Mouse (Mus musculus) central nervous system, embryonic 18 days (tissue): Measurements from ENCODE around the gene Zfp217. TPM values are rescaled to one million over a fixed set of nuclear protein-coding genes. Genes with fewer than 3 reads are reported as not detected.

Experiments used
- polyA plus RNA-seq: library from polyadenylated mRNA; depleted of rRNA; stranded (reverse); fragments of >200 nt; gene quantifications from 2 replicates; pipeline ENCODE4 v1.2.3, GENCODE M21; 2012; rRNA removed

The Zfp217 gene
- 3.1 and 3.3 TPM in 2 replicates for polyA plus RNA-seq

DNA sequence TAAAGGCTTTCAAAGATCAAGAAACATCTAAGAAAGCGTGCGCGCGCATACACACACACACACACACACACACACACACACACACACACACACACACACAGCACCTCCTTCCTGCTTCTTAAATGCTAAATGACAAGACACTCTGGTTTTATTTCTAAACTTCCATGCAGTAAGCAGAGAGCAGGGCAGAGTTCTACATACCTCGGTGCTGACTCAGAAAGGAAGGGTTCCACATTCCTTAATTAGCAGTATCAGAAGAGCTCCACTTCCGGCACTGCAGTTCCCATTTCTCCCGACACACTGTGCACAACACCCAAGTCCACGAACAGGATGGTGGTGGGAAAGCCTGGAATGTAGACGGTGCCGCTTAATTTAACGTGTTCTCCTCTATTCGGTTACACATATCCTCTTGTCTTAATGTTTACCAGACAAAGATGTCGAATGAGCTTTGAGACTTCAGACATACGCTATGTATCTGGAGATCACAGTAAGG is at the start of gene Zfp217:
Zfp217 (minus strand) TSS at position 443 of the 493 bp plus-strand sequence.

